Mouse (Mus musculus): ENCODE data around the gene Plod1.
"Not testable (repeated sequence)": the region's sequence is repeated elsewhere in the genome, so short reads cannot be mapped to it uniquely, and the experiment has no call there.

Gene Plod1

DNA sequence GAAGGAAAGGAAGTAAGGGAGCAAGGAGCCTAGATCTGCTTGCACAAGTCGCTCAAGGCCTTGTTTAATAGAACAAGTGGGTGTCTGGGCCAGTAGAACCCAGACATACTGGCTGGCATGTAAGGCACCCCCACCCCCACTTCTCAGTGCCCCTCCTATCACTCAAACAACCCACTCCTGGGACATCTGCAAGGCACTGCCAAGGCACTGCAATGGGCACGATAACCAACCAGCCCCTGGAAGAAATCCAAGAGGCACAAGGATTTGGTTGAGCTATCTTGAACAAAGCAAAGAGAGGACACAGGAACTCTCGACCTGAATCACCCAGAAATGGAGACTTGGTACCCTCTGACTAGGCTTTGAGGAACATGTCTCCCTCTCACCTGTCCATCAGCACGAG lies 48.3 kb downstream of the Plod1 start:
- DNase-seq: no peak

DNA sequence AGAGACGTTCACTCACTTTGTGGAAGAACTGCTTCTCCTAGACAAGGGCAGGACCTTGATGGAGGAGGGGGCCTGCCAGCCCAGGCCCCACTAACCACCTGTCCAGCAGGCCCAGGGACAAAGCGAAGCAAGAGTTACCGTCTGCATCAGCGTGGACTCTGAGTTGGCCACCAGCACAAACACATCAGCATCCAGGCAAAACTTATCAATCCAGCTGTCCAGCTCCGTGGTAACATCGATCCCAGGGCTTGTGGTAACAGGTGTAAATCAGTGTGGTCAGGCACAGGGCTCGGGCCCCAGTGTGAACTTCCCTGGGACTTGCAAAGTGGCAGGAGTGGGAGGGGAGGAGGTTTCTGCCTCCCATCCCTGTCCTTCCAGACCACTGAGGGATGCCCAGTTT lies 49.3 kb downstream of the Plod1 start:
- no peak for DNase-seq

DNA sequence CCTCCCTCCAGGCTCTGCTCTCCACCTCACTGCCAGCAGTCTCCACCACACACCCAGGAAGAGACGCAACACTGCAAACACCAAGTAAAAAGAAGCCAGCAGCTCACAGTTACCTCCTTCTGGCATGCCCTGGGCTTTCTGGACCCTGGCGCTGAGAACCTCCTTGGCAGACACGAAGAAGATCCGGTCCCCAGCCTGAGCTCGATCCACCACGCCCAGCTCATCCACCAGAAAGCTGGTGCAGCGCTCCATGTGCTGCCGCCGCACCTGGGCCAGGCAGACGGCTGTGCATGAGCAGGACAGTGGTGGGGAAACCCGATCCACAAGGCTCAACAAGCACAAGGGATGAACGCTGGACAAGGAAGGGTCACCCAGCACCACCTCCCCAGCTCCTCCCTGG lies 50.4 kb downstream of the Plod1 start:
- DNase-seq: no peak

DNA sequence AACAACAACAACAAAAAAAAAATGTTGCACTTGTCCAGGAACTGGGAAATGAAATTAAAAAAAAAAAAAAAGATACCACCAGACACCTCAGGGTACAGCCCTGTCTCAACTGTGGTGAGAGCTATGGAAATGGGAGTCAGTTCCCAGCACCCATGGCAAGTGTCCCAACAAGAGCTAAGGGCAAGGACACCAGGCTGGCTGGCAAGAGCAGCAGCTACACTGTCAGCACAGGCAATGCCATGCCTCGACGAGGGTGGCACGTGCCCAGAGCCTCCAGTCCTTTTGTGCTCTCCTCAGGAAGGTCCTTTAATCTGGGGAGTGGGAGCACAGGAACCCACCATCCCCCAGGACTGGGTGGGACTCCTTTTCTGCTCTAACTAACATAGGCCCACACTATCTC lies 52.4 kb downstream of the Plod1 start:
- DNase-seq: no peak

DNA sequence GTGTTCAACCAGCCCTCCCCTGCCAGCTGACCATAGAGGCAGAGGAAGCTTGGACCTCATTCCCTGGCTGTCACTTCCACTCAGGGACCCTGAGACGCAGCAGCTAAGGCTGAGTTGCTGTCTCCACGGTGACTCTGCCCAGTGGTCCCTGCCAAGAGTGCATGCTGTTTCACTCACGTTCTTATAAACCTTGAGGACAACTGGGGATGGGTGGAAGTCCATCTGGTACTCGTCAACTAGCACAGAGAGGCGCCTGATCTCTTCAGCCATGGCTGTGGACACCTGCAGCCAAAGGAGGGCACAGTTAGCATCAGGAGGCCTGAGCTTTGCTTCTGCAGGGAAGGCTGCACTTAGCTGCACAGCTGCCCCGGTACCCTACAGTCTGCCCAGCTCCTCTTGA lies 53.5 kb downstream of the Plod1 start:
- DNase-seq: no peak

DNA sequence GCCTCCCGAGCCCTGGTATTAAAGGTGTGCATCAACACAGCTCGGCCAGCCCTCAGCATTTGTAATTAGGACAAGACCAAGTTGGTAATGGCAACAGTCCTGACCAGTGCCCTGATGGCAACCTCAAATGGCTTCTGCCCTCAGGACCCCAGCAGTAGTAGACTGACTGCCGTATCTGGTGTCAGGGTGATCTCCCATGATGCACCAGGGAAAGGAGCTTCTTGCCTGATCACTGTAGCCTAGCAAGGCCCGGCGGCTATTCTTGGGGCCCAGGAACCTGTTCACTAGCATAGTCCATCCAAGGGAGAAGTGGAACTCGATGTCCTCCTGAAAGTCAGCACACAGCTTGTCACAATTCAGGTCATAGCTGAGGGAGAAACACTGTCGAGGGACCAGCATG lies 54.8 kb downstream of the Plod1 start:
- DNase-seq: no peak

DNA sequence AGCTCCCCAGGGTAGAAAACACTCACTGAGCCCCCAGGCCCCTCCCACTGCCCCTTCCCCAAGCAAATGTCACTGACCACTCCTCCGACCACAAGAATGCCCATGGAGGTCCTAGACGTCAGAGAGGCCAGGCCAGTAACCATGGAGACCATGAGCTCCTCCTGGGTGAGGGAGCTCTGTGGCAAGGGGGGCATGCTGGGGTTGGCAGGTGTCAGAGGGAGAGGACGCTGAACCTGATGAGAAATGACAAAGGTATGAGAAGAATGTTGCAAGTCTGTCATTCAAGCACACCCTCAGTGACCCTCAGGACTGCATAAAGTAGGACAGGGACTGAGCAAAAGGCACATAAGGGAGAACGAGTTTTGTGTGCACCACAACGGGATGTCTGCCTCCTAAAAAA lies 56.7 kb downstream of the Plod1 start:
- DNase-seq: no peak

DNA sequence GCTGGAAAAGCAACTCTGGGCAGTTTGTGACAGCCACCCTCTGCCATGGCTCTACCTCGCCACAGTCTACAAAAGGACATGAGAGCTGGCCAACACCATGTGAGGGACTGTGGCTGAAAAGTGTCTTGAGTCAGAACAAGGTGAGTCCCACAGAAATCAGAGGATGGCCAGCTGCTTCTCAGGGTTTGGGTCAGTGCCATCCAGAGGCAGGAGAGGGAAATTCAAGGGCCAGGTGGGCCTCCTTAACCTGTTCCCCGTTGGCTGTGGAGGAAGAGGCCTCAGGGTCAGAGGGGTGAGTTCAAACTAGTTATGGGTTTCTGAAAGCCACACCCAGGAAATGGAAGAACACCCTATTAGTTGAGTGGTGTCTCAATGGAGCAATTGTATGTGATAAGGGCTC lies 57.1 kb downstream of the Plod1 start:
- DNase-seq: no peak

DNA sequence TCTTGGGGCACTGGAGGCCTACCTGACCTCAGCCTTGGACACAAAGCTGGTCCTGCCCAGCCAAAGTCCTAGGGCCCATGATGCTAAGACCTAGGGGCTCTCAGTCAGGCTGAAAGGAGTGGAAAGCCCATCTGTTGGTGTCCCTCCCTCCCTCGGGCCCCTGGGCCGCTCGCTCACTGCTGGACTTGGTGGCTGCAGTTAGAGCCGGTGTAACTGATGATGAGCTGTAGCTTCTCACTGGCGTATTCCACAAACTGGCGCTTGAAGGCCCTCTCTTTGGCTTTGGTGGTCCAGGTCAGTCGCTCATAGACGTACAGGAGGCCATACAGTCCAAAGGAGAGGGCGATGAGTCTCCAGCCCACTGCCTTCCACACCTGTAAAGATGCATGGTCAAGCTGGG lies 58.0 kb downstream of the Plod1 start:
- DNase-seq: no peak

DNA sequence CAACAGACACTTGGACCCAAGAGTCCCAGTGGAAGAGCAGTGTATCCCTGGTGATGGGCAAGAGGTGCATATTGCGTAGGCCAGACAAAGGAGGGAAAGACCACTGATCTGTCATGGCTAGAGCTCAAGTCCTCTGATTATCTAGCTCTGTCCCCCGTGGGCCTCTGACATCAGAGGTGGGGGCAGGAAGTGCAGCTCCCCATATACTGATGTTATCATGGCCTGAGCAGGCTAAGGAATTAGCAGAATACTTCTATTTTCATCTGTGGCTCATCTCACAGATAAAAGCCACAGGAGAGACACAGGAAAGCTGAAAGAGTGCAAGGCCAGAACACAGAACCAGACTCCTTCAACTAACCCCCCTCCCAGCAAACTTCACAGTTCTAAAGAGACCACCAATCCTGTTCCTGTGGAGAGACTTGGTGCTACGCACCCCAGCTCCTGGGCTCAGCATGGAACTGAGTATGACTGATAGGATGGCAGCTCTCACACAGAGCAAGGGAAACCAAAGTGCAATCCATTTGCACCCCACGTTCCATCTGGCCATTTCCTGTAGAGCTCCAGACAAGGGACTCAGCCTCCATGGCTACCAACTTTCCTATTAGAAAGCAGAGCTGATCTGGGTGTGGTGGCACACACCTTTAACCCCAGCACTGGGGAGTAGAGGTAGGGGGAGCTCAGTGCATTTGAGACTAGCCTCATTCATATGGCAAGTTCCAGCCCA lies 60.6 kb downstream of the Plod1 start:
- DNase-seq: no peak

DNA sequence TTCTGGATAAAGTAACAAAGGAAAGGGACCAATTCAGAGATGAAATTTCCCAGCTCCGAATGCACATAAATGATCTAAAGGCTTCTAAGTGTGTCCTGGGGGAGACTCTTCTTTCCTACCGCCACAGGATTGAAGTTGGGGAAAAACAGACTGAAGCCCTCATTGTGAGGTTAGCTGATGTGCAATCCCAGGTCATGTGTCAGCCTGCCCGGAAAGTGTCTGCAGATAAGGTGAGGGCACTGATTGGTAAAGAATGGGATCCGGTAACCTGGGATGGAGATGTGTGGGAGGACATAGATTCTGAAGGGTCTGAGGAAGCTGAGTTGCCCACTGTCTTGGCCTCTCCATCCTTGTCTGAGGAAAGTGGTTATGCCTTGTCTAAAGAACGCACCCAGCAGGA lies 67.3 kb downstream of the Plod1 start:
- DNase-seq: no peak

DNA sequence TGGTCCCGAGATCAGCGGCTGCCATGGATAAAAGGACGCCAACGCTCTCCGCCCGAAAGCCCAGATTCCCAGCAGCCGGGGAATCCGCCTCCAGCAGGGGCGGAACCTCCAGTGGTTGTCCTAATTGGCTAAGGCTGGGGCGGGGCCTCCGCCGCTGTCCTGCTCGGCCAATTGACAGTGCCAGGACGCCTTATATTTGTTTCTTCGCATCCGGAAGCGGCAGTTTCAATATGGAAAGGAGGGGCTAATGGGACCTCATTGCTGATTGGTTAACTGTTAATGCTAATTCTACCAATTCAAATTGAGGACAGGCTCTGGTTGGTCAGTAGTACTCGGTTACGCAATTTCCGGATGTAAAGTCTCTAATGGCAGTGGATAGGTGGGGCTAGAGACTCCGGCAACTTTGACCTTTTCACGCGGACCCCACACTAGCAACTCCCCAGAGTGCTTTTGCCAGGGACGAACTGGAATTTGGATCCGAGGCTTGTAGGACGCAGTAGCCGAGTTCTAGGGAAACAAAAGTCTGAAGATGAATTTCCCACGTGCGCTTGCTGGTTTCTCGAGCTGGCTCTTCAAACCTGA lies 68.0 kb downstream of the Plod1 start, which contains the start of the genes Miip and Fv1:
Miip (minus strand) TSS at position 367 of the 582 bp plus-strand sequence.
Fv1 (plus strand) TSS at position 530 of the 582 bp plus-strand sequence.
- peak; percentile 94 to 97 for DNase-seq

DNA sequence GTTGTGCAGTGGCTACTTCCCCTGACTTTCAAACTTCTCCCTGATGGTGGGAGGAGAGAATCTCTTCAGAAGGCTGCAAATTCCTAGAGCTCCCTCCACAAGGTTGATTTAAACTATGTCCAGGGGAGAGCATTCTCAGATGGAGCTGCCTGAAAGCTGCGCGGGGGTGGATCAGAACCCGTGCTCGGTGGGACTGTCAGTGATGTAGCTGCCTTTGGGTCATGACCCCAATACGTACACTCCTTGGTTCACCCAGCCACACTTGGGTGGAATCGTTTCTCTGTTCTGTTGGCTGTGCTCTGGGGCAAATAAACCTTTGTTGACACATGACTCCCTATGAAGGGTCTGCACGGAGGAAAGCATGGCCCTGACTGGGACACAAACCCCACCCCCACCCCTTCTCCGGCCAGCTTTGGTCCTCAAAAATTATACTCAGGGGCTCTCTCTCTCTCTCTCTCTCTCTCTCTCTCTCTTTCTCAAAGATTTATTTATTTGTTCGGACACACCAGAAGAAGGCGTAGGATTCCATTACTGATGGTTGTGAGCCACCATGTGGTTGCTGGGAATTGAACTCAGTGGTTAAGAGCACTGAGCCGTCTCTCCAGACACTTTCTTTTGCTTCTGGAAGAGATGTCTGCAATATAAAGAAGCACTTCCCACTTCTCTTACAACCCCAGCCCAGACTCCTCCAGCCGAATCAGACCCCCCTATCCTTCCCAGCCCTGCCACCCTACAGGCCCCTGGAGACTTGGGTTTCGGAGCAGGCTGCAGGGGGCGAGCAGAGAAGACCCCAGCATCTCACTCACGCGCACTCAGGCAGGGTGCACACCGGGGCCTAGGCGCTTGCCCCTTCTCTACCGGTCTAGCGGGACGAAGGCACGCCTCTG lies 68.8 kb downstream of the Plod1 start:
- peak in 1 of 2 experiments; percentile 17 for DNase-seq

DNA sequence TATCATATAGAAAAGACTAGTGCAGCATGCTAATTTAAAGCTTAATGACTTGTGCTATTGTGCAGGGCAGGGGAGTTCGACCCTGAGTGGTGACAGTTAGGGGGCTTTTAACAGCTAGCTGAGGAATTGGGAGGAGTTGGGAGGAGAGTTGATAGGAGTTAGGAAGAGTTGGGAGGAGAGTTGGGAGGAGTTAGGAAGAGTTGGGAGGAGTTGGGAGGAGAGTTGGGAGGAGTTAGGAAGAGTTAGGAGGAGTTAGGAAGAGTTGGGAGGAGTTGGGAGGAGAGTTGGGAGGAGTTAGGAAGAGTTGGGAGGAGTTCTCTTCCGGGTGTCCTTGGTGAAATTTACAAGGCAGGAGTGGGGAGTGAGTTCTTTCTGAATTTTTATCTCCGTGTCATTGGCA lies 69.8 kb downstream of the Plod1 start:
- DNase-seq: not testable (repeated sequence)

DNA sequence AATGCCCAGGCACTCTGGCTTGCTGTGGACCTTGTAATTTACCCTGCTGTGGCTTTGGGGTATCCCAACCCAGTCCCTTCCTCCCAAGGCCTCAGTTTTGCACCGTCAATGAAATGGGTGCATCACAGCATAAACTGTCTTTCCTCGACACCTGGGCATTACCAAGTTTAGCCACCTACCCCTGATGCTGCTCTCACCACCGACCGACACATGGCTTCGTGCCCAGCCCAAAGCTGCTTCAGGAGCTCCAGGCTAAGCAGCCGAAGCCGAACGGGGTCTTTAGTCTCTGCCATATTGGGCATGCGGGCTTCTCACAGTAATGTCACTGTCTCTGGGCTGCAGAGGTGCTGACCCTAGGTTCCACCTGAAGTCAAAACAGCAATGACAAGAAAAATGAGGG lies 70.5 kb downstream of the Plod1 start:
- no peak for DNase-seq

DNA sequence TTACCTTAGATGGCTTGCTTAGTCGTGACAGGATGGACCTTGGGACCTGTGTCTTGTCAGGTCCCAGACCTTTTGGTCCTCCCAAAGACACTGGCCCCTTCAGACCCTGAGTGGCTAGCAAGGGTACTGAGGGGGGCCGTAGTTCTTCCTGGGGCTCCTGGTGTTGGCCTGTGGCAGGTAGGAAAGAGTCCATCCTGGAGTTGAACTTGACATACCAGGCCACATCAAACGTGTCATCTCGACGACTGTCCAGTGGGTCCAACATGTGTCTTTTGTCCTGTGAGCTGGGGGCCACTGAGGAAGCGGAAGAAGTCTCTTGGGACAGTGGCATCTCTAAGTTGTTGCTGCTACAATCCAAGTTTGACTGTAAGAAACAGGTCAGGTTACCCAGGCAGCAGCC lies 70.9 kb downstream of the Plod1 start:
- no peak for DNase-seq

DNA sequence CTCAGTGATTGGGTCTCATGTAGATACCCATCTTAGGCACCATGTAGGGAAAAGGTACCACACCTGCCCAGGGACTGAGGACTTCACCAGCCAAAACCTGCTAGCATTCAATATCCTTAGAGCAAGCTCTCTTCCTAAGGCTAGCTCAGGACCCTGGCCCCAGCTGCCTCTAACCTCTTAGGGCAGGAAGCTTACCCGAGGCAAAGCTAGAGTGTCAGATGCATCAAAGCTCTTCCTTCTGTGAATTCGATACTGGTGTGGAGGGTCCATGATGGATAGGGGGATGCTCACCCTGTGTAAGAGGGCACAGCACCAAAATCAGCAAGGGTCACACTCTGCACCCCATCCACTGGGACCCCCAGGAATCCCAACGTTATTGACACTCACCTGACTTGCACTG lies 74.5 kb downstream of the Plod1 start:
- no peak for DNase-seq

All from kidney, postnatal 4 days (tissue).